Mouse (Mus musculus) brain, embryonic 18.5 days (tissue): ENCODE data around the gene Fbxw7.

Source experiments
- DNase-seq: peaks from one replicate; pipeline ENCODE4 v3.0.0-alpha.2; 2012; ENCODE audit warnings: low read depth, low spot score

Fbxw7 gene

GRCm38 (mm10) chr3:84889648-84890047 lies 74.6 kb downstream of the Fbxw7 start:
- no peak for DNase-seq

GRCm38 (mm10) chr3:84890983-84891382 lies 75.9 kb downstream of the Fbxw7 start:
- DNase-seq = no peak

GRCm38 (mm10) chr3:84897952-84898351 lies 82.9 kb downstream of the Fbxw7 start:
- DNase-seq = no peak

GRCm38 (mm10) chr3:84906528-84906927 lies 91.5 kb downstream of the Fbxw7 start:
- DNase-seq = no peak

GRCm38 (mm10) chr3:84914284-84914683 lies 99.2 kb downstream of the Fbxw7 start:
- no peak for DNase-seq

GRCm38 (mm10) chr3:84917903-84918679 lies 103.0 kb downstream of the Fbxw7 start:
- no peak for DNase-seq

GRCm38 (mm10) chr3:84921704-84922420 lies 106.8 kb downstream of the Fbxw7 start:
- peak; percentile 26 for DNase-seq

GRCm38 (mm10) chr3:84923256-84923655 lies 108.2 kb downstream of the Fbxw7 start:
- no peak for DNase-seq

GRCm38 (mm10) chr3:84923670-84924069 lies 108.6 kb downstream of the Fbxw7 start:
- no peak for DNase-seq

GRCm38 (mm10) chr3:84925229-84925628 lies 110.2 kb downstream of the Fbxw7 start:
- DNase-seq = no peak

GRCm38 (mm10) chr3:84926140-84926539 lies 111.1 kb downstream of the Fbxw7 start:
- DNase-seq = no peak

GRCm38 (mm10) chr3:84927168-84927794 lies 112.2 kb downstream of the Fbxw7 start:
- DNase-seq = no peak

- no peak for DNase-seq
Measured at GRCm38 (mm10) chr3:84927901-84928300, 112.8 kb downstream of the Fbxw7 start.

GRCm38 (mm10) chr3:84929171-84929570 lies 114.1 kb downstream of the Fbxw7 start:
- DNase-seq = no peak

- DNase-seq = no peak
Measured at GRCm38 (mm10) chr3:84930683-84931082, 115.6 kb downstream of the Fbxw7 start.

- DNase-seq = no peak
Measured at GRCm38 (mm10) chr3:84935729-84936128, 120.7 kb downstream of the Fbxw7 start.

- DNase-seq = no peak
Measured at GRCm38 (mm10) chr3:84936252-84936651, 121.2 kb downstream of the Fbxw7 start.

- no peak for DNase-seq
Measured at GRCm38 (mm10) chr3:84936956-84937355, 121.9 kb downstream of the Fbxw7 start.

GRCm38 (mm10) chr3:84937360-84938355 lies 122.6 kb downstream of the Fbxw7 start:
- DNase-seq = peak; percentile 18

- DNase-seq = no peak
Measured at GRCm38 (mm10) chr3:84944933-84945332, 129.9 kb downstream of the Fbxw7 start.

GRCm38 (mm10) chr3:84946381-84946780 lies 131.3 kb downstream of the Fbxw7 start:
- DNase-seq = no peak
